Mouse (Mus musculus) gonadal fat pad, adult 2 months (tissue): ENCODE data around the gene Bod1l. TPM values are rescaled to one million over a fixed set of nuclear protein-coding genes. Genes with fewer than 3 reads are reported as not detected.

Experiments
- DNase-seq: peaks from one replicate; pipeline ENCODE4 v3.0.0-alpha.2; 2012; ENCODE audit warnings: low read depth
- polyA plus RNA-seq: library from polyadenylated mRNA; depleted of rRNA; stranded (reverse); fragments of >200 nt; gene quantifications from 2 replicates; pipeline ENCODE4 v1.2.3, GENCODE M21; 2012; rRNA removed

The Bod1l gene
- polyA plus RNA-seq, 1 experiment, result 4.2 TPM

- DNase-seq, result no peak
These were observed 85.2 kb downstream of the Bod1l start for GRCm38 (mm10) chr5:41758671-41759639.

GRCm38 (mm10) chr5:41757338-41757737 lies 86.8 kb downstream of the Bod1l start:
- no peak for DNase-seq

- no peak for DNase-seq
These were observed 87.7 kb downstream of the Bod1l start for GRCm38 (mm10) chr5:41756396-41756795.

- DNase-seq, result no peak
These were observed 88.6 kb downstream of the Bod1l start for GRCm38 (mm10) chr5:41755373-41755960.

DNA sequence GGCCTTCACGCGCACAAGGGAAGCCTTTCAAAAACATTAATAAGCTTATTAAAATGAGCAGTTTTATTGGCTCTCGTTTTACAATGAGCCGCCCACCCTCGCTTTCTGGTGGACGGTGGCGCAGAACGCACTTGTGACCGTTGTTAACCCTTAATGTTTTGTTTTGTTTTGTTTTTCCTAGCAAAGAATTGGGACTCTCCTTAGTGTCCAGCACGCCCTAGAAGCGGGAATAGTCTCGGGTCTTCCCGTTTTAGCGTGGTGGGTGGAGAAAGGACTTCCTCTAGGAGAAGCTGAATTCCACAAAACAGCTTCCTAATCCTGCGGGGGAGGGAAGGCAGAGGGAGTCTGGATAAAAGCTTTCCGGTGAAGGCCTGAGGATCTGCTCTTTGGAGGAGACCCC lies 89.3 kb downstream of the Bod1l start:
- no peak for DNase-seq

GRCm38 (mm10) chr5:41754226-41754775 lies 89.8 kb downstream of the Bod1l start:
- DNase-seq, result no peak

- DNase-seq, result no peak
These were observed 91.4 kb downstream of the Bod1l start for GRCm38 (mm10) chr5:41752721-41753120.

DNA sequence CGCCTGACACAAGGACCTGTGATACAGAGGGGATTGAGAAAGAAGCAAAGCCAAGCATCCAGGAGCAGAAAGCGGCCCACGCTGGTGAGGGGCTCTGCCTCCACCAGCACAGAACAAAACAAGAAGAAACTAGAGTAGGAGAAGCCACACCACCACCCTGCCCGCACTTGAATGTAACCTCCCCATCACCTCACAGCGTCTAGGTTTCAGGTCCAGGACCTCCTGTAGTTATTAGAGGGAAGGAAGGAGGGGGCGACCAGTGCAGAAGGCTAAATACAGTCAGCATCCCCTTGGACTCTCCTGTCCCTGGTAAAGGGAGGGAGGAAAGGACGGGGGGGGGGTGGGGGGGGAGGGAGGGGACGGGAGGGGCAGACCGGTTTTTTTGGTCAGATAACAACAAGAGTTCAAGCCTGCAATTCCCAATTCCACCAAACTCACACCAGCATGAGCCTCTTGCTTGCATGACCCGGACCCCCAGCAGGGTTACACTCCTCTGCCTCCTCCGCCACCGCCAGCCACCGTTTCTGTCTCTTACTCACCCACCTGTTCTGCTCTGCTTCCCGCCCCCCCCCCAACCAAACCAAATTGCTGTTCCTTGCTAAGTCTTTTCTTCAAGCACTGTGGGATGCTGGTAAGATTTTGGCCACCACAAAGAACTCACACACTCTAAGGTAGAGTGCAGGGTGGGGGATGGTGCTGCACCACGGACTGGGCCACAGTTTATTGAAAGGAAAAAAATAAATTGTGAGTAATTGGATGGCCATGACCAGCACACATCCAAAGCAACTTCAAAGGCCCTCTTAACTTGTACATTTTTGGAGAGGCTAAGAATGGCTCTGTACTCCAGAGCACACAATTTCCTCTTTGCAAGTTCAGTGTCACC lies 99.0 kb downstream of the Bod1l start:
- DNase-seq, result no peak

DNA sequence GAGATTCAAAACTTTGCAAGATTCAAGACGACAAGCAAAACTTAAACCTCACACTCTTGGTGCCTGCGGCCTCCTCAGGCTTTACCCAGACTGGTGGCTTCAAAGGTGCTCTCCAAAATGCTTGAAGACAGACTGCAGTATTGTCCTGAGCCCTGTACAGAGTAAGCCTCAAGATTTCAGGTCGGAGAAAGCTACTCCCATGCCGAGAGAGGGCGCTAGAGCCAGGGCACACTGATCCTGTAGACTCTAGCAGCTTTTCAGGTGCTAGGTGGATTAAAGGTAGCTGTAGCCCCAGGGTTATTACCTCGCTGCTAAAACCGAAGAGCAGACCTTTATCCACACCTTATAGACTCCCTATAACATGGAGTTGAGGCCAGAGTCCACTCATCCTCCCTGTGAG lies 99.9 kb downstream of the Bod1l start:
- no peak for DNase-seq

- DNase-seq, result no peak
These were observed 105.3 kb downstream of the Bod1l start for GRCm38 (mm10) chr5:41738817-41739216.

Other genes with a start within 250 kb of the Bod1l start
- 25.6 and 27.2 TPM in 2 replicates for gene Rab28, start 136.2 kb downstream of the Bod1l start, polyA plus RNA-seq
- 0.09 TPM in 1 of 2 replicates, not detected in the other for gene Nkx3-2, start 79.8 kb downstream of the Bod1l start, polyA plus RNA-seq
- gene Gm16223, start 223.6 kb upstream of the Bod1l start, polyA plus RNA-seq, result not detected in 2 replicates